Mouse (Mus musculus) heart, embryonic 16.5 days (tissue): ENCODE data around the gene Pitpna. TPM values are rescaled to one million over a fixed set of nuclear protein-coding genes. Genes with fewer than 3 reads are reported as not detected.

Experiments
- ATAC-seq: fragments of 200-750 bp; cut with Nextera tagmentation; replicated peaks from 2 replicates; pipeline ENCODE4 v1.8.0; 2017; ENCODE audit warnings: moderate number of reproducible peaks; ENCODE audit not compliant: insufficient read depth, low FRiP score; ENCODE audit errors: extremely low read depth
- H3K27ac ChIP-seq: fragments of 300-500 bp; sonication (generic); 2 replicates; pipeline ENCODE4 v1.5.1; 2014; ENCODE audit warnings: mild to moderate bottlenecking, low read length, control low read depth, moderate library complexity
- H3K27me3 ChIP-seq: fragments of 300-500 bp; sonication (generic); 2 replicates; pipeline ENCODE4 v1.6.1; 2014; ENCODE audit warnings: low read length, mixed read lengths; ENCODE audit not compliant: control insufficient read depth, insufficient read depth
- H3K36me3 ChIP-seq: fragments of 300-500 bp; sonication (generic); 2 replicates; pipeline ENCODE4 v1.6.1; 2014; ENCODE audit not compliant: control insufficient read depth, insufficient read depth
- H3K4me1 ChIP-seq: fragments of 300-500 bp; sonication (generic); 2 replicates; pipeline ENCODE4 v1.6.1; 2014; ENCODE audit warnings: low read length, mixed read lengths; ENCODE audit not compliant: control insufficient read depth, insufficient read depth
- H3K4me2 ChIP-seq: fragments of 300-500 bp; sonication (generic); 2 replicates; pipeline ENCODE4 v1.6.1; 2014; ENCODE audit warnings: low read depth, mild to moderate bottlenecking, control low read depth, low read length
- H3K4me3 ChIP-seq: fragments of 300-500 bp; sonication (generic); 2 replicates; pipeline ENCODE4 v1.5.1; 2014; ENCODE audit warnings: mild to moderate bottlenecking, control low read depth, low read length
- H3K9ac ChIP-seq: fragments of 300-500 bp; sonication (generic); 2 replicates; pipeline ENCODE4 v1.6.1; 2014; ENCODE audit warnings: low read length, control low read depth
- H3K9me3 ChIP-seq: fragments of 300-500 bp; sonication (generic); replicated peaks from 2 replicates; pipeline ENCODE4 v1.6.1; 2016; ENCODE audit warnings: low read length; ENCODE audit not compliant: control insufficient read depth
- WGBS: fragments of 180-500 bp; shearing (Covaris S2); extraction: QIAGEN DNeasy Blood & Tissue Kit; methylation state at CpG from one replicate; pipeline ENCODE4 v1.1.7; 2014; 5-methylcytosine and 5-hydroxymethylcytosine counted together
- polyA plus RNA-seq: library from polyadenylated mRNA; unstranded; fragments of >200 nt; fragmentation: Nextera tagmentation; extraction: Ambion mirVana; gene quantifications from 2 replicates; pipeline ENCODE4 v1.2.1, GENCODE M21; 2015

Gene Pitpna
- polyA plus RNA-seq, result 68.0 and 78.0 TPM in 2 replicates

DNA sequence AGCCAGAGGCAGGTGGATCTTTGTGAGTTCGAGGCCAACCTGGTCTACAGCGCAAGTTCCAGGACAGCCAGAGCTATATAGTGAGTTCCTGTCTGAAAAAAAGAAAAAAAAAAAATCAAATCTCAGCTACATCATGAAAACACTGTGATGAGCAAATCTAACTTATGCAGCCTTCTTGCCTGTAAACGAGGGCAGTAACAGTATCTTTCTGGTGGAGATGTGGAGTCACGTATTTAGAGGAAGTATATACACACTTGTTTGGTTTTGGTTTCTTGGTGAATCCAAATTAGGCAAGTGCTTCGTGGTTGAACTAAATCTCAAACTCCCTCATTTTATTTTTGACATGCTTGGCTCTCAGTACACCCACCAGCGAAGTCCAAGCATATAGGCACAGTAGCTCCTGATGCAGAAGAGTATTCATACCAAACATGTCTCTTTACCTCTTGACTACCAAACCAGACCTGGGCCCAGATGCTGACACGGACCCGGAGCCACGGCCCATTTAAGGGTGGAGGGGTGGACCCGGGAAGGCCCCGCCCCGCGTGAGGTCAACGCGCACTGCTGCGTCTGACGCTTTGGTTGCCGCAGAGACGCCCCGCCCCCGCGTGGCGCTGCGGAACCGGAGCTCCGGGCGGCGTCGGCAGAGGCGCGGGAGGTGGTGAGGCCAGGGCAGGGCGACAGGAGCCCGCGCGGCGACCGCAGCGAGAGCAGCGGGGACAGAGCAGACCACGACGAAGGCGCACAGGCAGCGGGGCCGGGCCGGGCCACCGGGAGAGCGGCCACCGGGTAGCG, at the start of gene Pitpna:
Gene Pitpna, plus strand, starts transcription at position 605 of the 792 bp plus-strand sequence.
- peak within 1 kb of the TSS; percentile 93 for H3K9ac ChIP-seq
- peak; percentile 95 for ATAC-seq
- H3K4me2 ChIP-seq, result peak within 1 kb of the TSS; percentile 96
- peaks cover 2% of the 10 kb centered on the region; the same call in 1 of the 2 replicates for H3K36me3 ChIP-seq
- WGBS, result 4% methylated on average over 49 of the region's 49 CpGs
- H3K27me3 ChIP-seq, result no peaks in the 10 kb centered on the region
- H3K9me3 ChIP-seq, result no peaks in the 10 kb centered on the region
- peak within 1 kb of the TSS; percentile 94 for H3K4me3 ChIP-seq
- H3K4me1 ChIP-seq, result peaks cover 17% of the 10 kb centered on the region
- peak within 1 kb of the TSS; percentile 88 for H3K27ac ChIP-seq

DNA sequence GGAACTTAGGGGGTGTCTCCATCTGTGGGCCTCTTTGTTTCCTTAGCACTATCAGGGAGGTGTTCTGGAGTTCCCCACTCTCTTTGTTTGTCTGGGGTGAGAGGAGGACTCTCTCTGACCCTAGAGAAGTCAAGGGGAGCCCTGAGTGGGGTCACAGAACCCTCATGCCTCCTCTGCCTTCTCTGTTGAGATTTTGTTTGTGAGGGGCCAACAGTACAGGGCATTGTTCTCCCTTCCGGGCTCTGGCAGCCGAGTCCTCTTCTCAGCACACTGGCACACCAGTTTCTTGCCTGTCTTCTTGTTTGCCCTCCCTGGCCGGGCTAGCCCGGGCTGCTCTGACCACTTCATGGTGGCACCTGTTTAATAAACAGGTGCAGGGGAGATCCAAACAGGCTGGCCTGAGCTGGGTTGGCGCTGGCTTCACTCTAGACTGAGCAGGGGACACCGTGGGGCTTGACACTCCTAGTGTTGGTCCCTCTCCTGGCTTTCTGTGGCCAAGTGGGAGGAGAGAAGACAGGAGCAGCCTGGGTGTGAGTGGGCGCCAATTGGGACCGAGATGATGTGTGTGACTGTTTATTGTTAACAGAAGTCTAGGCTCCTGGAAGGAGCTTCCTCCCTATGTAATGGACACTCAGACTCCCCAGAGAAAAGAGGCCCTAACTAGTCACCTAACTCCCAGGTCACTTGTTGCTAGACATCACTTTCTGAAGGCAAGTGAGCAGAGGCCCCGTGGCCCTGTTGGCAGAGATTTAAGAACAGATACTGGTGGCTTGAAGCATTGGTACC, 49.5 kb upstream of the Pitpna start:
- H3K4me1 ChIP-seq, result peaks cover 34% of the 10 kb centered on the region
- H3K9ac ChIP-seq, result peak overlapping the region; percentile 54
- no peak for ATAC-seq
- no peaks in the 10 kb centered on the region for H3K36me3 ChIP-seq
- no peak overlapping the region for H3K4me3 ChIP-seq
- H3K9me3 ChIP-seq, result no peaks in the 10 kb centered on the region
- peak overlapping the region; percentile 73 for H3K27ac ChIP-seq
- no peaks in the 10 kb centered on the region for H3K27me3 ChIP-seq
- H3K4me2 ChIP-seq, result no peak overlapping the region
- WGBS, result 62% methylated on average over 9 of the region's 9 CpGs

DNA sequence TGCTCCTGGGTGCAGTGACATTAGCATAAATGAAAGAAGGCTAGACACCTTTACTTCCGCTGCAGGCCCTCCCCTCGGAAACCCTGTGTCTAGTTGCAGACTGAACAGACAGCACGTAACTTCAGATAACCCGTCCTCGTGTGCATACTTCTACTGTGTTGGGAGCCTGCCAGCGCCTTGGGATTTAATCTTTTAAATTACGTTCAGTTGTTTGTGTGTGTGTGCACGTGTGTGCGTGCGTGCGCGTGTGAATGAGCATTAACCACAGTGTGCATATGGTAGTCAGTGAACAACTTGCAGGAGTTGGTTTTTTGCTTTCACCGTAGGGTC, 49.0 kb upstream of the Pitpna start:
- H3K4me2 ChIP-seq, result no peak overlapping the region
- no peak overlapping the region for H3K4me3 ChIP-seq
- no peak overlapping the region for H3K9ac ChIP-seq
- H3K4me1 ChIP-seq, result peaks cover 34% of the 10 kb centered on the region
- no peaks in the 10 kb centered on the region for H3K36me3 ChIP-seq
- ATAC-seq, result no peak
- 68% methylated on average over 13 of the region's 13 CpGs for WGBS
- H3K9me3 ChIP-seq, result no peaks in the 10 kb centered on the region
- no peaks in the 10 kb centered on the region for H3K27me3 ChIP-seq
- H3K27ac ChIP-seq, result 0 out of 2 replicates have a peak overlapping the region, but pooled peaks have one; percentile 18

DNA sequence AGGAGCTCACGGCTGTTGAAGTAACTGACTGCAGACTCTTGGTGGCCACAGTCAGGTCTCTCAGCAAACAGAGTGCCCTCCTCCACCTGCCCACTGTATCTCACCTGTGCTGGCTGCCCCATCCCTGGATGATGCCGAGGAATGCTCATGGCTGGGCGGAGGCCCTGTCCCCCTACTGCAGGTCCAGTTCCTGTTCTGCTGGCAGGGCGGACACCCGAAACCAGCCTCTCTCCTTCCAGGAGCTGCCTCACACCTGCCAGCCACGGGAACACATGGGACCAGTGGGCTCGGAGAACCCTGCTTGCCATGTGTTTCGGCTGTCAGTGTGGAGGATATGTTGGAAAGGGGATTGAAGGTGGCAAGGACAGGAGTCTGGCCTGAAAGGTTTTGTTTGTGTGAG, 47.7 kb upstream of the Pitpna start:
- H3K27ac ChIP-seq, result peak overlapping the region; percentile 36; the same call in 1 of the 2 replicates
- H3K9ac ChIP-seq, result no peak overlapping the region
- no peaks in the 10 kb centered on the region for H3K36me3 ChIP-seq
- peaks cover 27% of the 10 kb centered on the region for H3K4me1 ChIP-seq
- no peaks in the 10 kb centered on the region for H3K27me3 ChIP-seq
- 87% methylated on average over 8 of the region's 8 CpGs for WGBS
- no peaks in the 10 kb centered on the region for H3K9me3 ChIP-seq
- no peak for ATAC-seq
- no peak overlapping the region for H3K4me2 ChIP-seq
- H3K4me3 ChIP-seq, result no peak overlapping the region

DNA sequence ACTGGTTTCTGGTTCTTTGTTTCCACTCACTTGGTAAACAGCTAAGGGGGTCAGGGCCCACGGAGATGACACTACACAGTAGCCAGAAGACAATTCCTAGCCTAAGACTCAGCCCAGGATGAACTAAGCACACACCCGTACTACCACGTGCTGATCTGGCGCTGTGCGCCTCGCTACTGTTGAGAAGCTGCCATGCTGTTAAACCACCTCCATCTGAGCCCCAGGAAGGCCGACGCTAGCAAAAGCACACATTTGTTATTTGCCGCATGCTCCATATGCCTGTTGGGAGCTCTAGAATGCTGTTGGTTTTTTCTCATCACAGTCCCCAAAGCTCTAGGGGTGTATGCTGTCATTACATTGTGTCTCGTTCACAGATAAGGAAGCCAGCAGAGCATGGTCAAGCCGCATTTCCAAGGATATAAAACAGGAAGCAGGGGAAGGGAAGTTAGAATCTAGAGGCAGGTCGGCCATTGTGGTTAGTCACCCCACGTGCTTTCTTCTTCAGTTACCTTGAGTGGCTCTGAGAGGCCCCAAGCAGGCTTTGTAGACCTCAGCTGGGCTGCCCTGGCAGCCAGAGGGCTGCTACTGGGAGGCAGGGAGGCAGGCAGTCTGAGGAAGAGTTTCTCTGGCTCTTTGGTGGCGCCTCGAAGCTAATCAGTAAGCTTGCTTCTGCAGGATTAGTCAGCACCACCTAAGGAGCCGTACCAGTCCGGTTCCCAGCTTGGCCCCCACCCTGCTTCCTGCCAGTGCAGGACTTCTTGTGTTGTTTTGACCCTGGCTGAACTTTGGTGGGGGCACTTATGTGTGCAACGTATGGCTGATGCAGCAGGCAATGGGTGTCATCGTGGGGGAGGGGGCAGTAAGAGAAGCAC, 47.0 kb upstream of the Pitpna start:
- no peak overlapping the region for H3K4me3 ChIP-seq
- no peak overlapping the region for H3K9ac ChIP-seq
- H3K9me3 ChIP-seq, result no peaks in the 10 kb centered on the region
- no peak for ATAC-seq
- peak overlapping the region; percentile 59 for H3K27ac ChIP-seq
- WGBS, result 52% methylated on average over 19 of the region's 19 CpGs
- H3K4me2 ChIP-seq, result no peak overlapping the region
- H3K27me3 ChIP-seq, result no peaks in the 10 kb centered on the region
- peaks cover 24% of the 10 kb centered on the region for H3K4me1 ChIP-seq
- H3K36me3 ChIP-seq, result no peaks in the 10 kb centered on the region

DNA sequence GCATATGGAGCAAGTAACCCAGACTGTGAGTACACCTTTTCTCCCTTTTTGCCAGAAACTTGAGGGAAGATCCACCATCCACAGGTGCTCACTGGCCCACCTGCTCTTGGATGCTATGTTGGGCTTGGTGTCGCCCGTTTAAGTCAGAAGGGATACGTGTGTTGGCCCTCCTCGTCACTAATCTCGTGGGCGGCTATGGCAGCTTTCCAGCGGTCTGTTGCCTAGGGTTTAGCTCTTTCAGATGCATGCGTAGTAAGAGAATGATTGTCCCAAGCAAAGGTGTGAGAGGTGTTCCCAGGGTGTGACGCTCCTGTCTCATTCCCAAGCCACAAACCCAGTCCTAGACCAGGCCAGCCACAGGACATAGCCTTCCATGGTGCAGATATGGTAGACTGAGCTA, 43.2 kb upstream of the Pitpna start:
- peaks cover 13% of the 10 kb centered on the region for H3K4me1 ChIP-seq
- H3K36me3 ChIP-seq, result no peaks in the 10 kb centered on the region
- no peak for ATAC-seq
- WGBS, result 70% methylated on average over 9 of the region's 9 CpGs
- no peak overlapping the region for H3K4me3 ChIP-seq
- no peak overlapping the region for H3K27ac ChIP-seq
- H3K9me3 ChIP-seq, result no peaks in the 10 kb centered on the region
- H3K9ac ChIP-seq, result no peak overlapping the region
- no peak overlapping the region for H3K4me2 ChIP-seq
- no peaks in the 10 kb centered on the region for H3K27me3 ChIP-seq

DNA sequence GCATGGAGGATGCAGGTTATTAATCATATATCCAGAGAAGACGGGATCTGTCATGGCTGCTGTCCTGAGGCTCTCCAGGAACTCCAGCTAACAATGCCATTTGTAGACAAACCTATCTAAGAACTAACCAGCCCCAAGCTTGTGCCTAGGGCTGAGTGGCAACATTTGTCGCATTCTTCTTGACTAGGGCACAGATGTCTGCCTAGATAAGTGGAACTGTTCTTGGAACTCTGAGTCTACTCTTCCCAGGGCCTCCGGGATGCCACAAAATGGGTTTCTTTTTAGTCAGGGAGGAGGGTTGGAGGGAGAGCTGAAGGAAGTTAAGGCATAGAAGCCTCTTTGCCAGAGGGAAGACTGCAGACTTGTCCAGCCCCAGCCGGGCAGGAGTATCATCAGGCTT, 41.8 kb upstream of the Pitpna start:
- no peak for ATAC-seq
- WGBS, result 66% methylated on average over 4 of the region's 4 CpGs
- H3K36me3 ChIP-seq, result no peaks in the 10 kb centered on the region
- H3K9ac ChIP-seq, result no peak overlapping the region
- no peaks in the 10 kb centered on the region for H3K27me3 ChIP-seq
- H3K9me3 ChIP-seq, result no peaks in the 10 kb centered on the region
- H3K4me3 ChIP-seq, result no peak overlapping the region
- no peak overlapping the region for H3K4me2 ChIP-seq
- H3K27ac ChIP-seq, result no peak overlapping the region
- H3K4me1 ChIP-seq, result peaks cover 12% of the 10 kb centered on the region

DNA sequence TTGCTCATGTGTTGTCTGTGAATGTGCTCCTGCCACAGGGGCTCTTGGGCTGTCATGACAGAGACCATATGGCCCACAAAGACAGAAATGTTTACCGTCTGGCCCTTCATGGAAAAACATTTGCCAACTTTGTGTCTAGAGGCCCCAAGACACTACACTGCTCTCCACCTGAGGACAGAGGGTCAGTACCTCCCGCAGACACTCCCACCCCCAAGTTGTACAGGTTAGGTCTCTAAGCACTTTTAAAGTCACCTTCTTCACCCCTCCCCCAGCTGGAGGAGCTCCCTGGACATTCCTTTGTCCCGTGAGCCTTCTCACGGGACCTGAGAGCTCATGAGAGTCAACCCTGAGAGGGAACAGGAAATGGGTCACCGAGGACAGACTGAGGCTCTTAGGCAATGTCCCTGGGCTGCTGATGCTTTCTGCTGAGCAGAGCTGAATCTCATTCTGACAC, 38.2 kb upstream of the Pitpna start:
- Histone ChIP-seq H3K4me3 (no peak overlapping the region), H3K9ac (peak overlapping the region; percentile 31; the same call in 1 of the 2 replicates), H3K4me2 (no peak overlapping the region), H3K27ac (no peak overlapping the region), H3K27me3 (no peaks in the 10 kb centered on the region), H3K4me1 (peaks cover 28% of the 10 kb centered on the region), H3K36me3 (no peaks in the 10 kb centered on the region), H3K9me3 (no peaks in the 10 kb centered on the region)
- no peak; the same call in 1 of the 2 replicates for ATAC-seq
- 29% methylated on average over 5 of the region's 5 CpGs for WGBS
